Mouse (Mus musculus) urinary bladder, postnatal 36 days (tissue): Measurements from ENCODE around the gene Prc1.
A peak's percentile ranks its signal among the peaks of the same experiment; 100 is the strongest.
"Not testable (repeated sequence)": the region's sequence is repeated elsewhere in the genome, so short reads cannot be mapped to it uniquely, and the experiment has no call there.

Source experiments
- DNase-seq, 2 experiments: peaks; one replicate each; pipeline ENCODE4 v3.0.0; 2022; ENCODE audit warnings: low spot score in 2 of 2, mixed read lengths in 1 of 2

Gene Prc1

GRCm38 (mm10) chr7:80284391-80284790 lies 9.9 kb upstream of the Prc1 start:
- no peak for DNase-seq

- no peak for DNase-seq
Observed at GRCm38 (mm10) chr7:80285725-80286124, 8.5 kb upstream of the Prc1 start.

GRCm38 (mm10) chr7:80287736-80288135 lies 6.5 kb upstream of the Prc1 start:
- no peak for DNase-seq

- DNase-seq: no peak
Observed at GRCm38 (mm10) chr7:80294764-80295648, 756 bp downstream of the Prc1 start.

- DNase-seq: no peak
Observed at GRCm38 (mm10) chr7:80296462-80296861, 2.2 kb downstream of the Prc1 start.

- no peak for DNase-seq
Observed at GRCm38 (mm10) chr7:80297041-80297440, 2.8 kb downstream of the Prc1 start.

- DNase-seq: no peak
Observed at GRCm38 (mm10) chr7:80298754-80299153, 4.5 kb downstream of the Prc1 start.

GRCm38 (mm10) chr7:80299568-80299967 lies 5.3 kb downstream of the Prc1 start:
- no peak for DNase-seq

DNA sequence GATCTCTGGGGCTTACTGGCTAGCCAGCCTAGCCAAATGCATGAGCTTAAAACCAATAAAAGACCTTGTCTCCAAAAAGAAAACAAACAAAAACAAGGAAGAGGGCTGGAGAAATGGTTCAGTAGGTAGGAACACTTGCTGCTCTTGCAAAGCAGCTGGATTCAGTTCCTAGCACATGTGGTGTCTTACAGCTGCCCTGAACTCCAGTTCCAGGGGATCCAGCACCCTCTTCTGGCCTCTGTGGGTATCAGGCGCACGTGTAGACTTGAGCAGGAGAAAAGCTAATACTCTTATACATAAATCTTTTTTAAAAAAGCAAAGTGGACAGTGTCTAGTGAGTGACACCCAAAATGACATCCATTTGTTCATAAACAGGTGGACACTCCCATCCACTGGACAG lies 7.3 kb downstream of the Prc1 start:
- DNase-seq: no peak

- no peak for DNase-seq
Observed at GRCm38 (mm10) chr7:80307766-80308165, 13.5 kb downstream of the Prc1 start.

DNA sequence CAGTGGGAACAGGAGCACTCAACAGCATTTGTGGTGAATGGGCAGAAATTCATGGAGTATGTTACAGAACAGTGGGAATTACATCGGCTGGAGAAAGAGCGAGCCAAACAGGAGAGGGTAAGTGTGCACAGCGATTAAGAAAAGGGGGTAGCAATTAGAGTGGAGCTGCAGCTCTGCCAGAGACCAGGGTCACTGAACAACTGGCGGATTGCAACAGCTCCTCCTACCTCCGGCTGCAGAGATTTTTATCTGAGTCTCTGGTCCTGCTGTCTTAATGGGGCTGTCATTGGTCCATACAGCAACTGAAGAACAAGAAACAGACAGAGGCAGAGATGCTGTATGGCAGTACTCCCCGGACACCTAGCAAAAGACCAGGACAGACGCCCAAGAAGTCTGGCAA lies 16.5 kb downstream of the Prc1 start:
- DNase-seq: no peak

DNA sequence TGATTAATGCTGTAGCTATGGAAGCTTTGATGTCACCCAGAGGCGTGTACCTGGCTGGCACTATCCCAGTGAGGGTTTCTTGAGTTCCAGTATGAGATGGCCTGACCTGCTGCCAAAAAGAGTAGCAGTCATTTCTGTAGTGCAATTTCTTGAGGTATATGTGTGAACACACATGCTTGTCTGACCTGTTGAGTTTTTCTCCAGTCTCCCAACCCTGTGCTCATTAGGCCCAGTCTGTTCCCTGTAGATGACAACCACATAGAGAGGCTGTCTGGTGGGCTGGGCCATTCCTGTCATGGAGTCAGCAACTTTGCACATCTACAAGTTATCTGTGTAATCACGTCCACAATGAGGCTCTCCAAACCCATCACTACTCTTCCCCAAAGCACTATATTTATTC lies 21.5 kb downstream of the Prc1 start:
- no peak for DNase-seq

- no peak for DNase-seq
Observed at GRCm38 (mm10) chr7:80317439-80318115, 23.3 kb downstream of the Prc1 start.

DNA sequence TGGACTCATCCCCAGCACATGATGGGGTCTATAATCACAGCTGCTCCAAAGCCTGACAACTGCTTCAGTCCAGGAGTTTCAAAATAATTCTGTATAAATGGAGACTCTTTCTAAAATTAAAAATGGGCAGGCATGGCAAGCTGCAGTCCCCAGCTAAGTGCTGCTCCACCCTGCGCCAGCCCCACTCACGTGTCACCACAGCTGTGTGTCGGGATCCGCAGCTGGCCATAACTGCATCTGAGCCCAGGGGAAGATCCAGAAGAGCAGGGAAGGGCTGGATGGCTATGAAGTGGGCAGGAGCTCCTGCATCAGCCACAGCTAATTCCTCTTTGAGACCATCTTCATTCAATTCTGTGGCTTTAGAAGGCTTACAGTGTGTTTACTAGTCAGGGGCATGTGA lies 24.4 kb downstream of the Prc1 start:
- DNase-seq: no peak

DNA sequence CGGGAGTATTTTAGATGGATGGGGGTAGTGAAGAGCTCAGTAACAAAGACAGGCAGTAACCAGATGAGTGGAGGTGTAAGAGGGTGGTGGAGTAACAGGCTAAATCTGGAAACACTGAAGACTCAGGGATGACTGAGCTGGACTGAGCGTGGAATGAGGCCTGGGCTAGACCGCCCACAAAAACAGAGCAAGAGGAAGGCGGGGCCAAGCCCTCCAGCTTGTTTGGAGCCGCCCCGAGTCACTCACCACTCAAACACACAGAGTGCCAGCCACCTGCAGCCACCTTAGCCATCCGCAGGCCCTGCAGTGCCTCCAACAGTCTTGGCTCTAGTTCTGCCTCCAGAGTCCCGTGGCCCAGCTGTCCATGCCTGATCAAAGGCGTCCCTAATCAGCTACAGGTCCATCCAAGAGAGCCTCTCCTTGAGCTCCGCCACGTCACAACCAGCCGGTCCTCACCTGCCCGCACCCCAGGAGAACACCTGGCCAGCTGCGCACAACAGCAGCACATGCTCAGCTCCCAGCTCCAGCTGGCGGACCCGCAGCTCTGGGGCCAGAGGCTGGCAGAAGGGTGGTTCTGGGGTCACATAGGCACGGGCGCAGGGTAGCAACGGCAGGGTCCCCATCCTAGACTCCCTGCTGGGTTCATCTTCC lies 25.7 kb downstream of the Prc1 start:
- no peak for DNase-seq

GRCm38 (mm10) chr7:80323336-80323735 lies 29.1 kb downstream of the Prc1 start:
- DNase-seq: no peak

GRCm38 (mm10) chr7:80324043-80324815 lies 30.0 kb downstream of the Prc1 start, which contains the start of gene Rccd1:
TSS of gene Rccd1 (minus strand) at chr7:80324454.
- peak; percentile 93 for DNase-seq

- DNase-seq: not testable (repeated sequence)
Observed at GRCm38 (mm10) chr7:80324816-80325119, 30.5 kb downstream of the Prc1 start.

DNA sequence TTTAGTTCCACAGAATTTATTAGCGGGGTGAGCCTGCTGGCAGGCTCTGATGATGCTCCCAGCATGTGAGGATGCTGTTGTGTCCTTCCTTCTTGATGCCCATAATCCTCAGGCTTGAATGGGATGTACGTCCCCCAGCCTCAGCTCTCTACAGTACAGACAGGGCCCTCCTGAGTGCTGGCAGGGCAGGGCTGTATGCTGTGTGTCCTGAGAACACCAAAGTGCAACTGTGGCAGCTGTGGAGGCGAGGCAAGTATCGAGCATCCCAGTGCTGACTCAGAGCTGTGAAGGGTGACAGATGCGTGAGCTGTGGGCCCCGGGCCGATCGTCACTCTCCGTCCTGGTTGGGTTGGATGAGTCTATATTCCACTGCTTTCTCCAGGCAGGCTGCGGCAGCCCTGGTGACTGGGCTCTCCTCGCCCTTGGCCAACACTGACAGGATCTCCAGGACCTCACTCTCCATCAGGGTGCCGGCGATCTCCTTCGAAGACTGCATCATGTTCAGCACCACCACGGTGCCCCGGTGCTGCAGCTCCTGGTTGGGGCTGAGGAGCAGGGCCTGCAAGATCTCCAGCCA lies 31.1 kb downstream of the Prc1 start:
- no peak for DNase-seq

- DNase-seq: no peak
Observed at GRCm38 (mm10) chr7:80326076-80326475, 31.8 kb downstream of the Prc1 start.

DNA sequence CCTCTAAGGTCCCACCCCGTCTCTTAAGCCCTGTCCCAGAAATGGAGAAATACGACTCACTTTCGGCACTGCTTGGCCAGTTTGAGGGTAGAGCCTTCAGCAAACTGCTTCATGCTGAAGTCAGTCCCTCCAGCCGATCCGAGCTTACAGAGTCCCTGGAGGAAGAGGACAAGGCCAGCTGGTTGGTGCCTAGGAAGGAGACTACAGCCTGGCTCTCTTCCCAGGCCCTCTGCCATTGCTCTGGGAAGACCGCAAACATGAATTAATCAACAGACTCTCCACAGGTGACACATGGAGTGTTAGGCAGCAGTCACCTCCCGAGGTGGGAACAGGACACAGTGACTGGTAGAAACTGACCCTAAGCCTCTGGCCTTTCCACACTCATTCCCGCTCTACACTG lies 36.0 kb downstream of the Prc1 start:
- no peak for DNase-seq

- DNase-seq: no peak
Observed at GRCm38 (mm10) chr7:80331433-80331832, 37.2 kb downstream of the Prc1 start.
